ENCODE assay signal across 8 mouse cellular contexts in the genomic region with DNA sequence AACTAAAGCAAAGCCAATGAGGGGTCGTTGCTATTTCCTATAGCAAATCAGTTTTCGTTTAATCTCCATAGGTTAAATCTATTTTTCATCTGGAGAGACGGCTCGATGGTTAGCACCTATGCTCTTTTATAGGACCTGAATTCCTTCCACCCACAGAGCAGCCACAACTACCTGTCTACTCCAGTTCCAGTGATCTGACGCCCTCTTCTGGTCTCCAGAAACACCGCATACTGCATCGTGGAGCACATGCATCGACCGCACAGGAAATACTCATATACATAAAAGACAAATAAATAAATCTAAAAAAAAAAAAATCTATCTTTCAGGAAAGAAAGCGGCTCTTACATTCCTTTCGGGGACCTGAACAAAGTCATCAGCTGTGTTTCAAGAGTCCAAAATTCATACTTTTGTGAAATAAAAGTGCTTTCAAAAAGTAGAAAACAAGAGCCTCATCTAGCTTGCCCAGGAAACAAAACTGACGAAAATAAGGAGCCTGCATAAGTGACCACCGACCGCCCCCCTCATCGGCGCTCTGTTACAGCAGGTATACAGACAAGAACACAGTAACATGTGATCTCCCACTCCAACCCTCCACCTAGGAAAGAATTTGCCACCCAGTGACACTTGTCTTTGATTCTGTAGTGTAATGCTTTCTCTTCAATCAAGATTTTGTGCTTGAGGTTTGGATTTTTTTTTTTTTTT. TPM values are rescaled to one million over a fixed set of nuclear protein-coding genes. Genes with fewer than 3 reads are reported as not detected.
A peak's percentile ranks its signal among the peaks of the same experiment; 100 is the strongest.
DNase-seq lines count a peak whose midpoint lies in the region; ATAC-seq lines count a peak whose summit lies in the region.

No protein-coding gene starts in this region.

- H3K4me3 ChIP-seq in embryonic facial prominence, embryonic 15.5 days (replicated peaks), result peak overlapping the region; percentile 91
- H3K4me3 ChIP-seq in hindbrain, embryonic 14.5 days (replicated peaks; ENCODE audit: low read length), result peak overlapping the region; percentile 97

- intact Hi-C loops in gastrocnemius, postnatal 36 days (cut with DNase I), result loop anchor here (5.0 kb wide), 1 partner anchor 106 kb away; the partner anchor contains the start of gene Rpl7l1
- intact Hi-C loops in left cerebral cortex, postnatal 14 days (cut with DNase I), result loop anchor here (2.0 kb wide), 1 partner anchor 106 kb away; the partner anchor contains the start of gene Rpl7l1

- peak overlapping the region; percentile 69; the same call in 1 of the 2 replicates for H3K9ac ChIP-seq in embryonic facial prominence, embryonic 15.5 days
- peak overlapping the region; percentile 83 for H3K9ac ChIP-seq in hindbrain, embryonic 14.5 days

- 32% methylated on average over 16 of the region's 16 CpGs for WGBS in embryonic facial prominence, embryonic 15.5 days
- 34% methylated on average over 16 of the region's 16 CpGs for WGBS in hindbrain, embryonic 14.5 days

- DNase-seq in gastrocnemius, adult 18-20 months (ENCODE audit: low spot score), result peak; percentile 64
- no peak for DNase-seq in gastrocnemius, postnatal 36 days
- peak; percentile 60 for DNase-seq in adrenal gland, postnatal 10 days
- DNase-seq in hindbrain, embryonic 14.5 days (ENCODE audit: low spot score), result peak; percentile 52
- peak; percentile 58 to 65 for DNase-seq in left cerebral cortex, postnatal 14 days (ENCODE audit: low spot score in 2 of 2)
- peak; percentile 53 for DNase-seq in testis, postnatal 10 days (ENCODE audit: low spot score)

- no peaks in the 10 kb centered on the region for H3K27me3 ChIP-seq in embryonic facial prominence, embryonic 15.5 days
- no peaks in the 10 kb centered on the region for H3K27me3 ChIP-seq in hindbrain, embryonic 14.5 days (ENCODE audit: control insufficient read depth, insufficient read depth, low read length)

- ATAC-seq in embryonic facial prominence, embryonic 15.5 days (ENCODE audit: insufficient number of reproducible peaks, low FRiP score, low TSS enrichment, low read depth), result no peak
- no peak for ATAC-seq in hindbrain, embryonic 14.5 days (ENCODE audit: low FRiP score)
- ATAC-seq in megakaryocyte progenitor cell, adult 5-6 weeks (replicated peaks; ENCODE audit: poor library complexity), result 0 out of 2 replicates have a peak, but pooled peaks have one; percentile 19

- H3K4me1 ChIP-seq in embryonic facial prominence, embryonic 15.5 days, result peaks cover 40% of the 10 kb centered on the region
- peaks cover 32% of the 10 kb centered on the region for H3K4me1 ChIP-seq in hindbrain, embryonic 14.5 days (replicated peaks; ENCODE audit: control insufficient read depth, insufficient read depth, low read length)

- H3K36me3 ChIP-seq in embryonic facial prominence, embryonic 15.5 days, result no peaks in the 10 kb centered on the region; the same call in 1 of the 2 replicates
- H3K36me3 ChIP-seq in hindbrain, embryonic 14.5 days (replicated peaks; ENCODE audit: control insufficient read depth, insufficient read depth), result no peaks in the 10 kb centered on the region; the same call in 1 of the 2 replicates

- H3K9me3 ChIP-seq in embryonic facial prominence, embryonic 15.5 days (replicated peaks), result no peaks in the 10 kb centered on the region
- no peaks in the 10 kb centered on the region for H3K9me3 ChIP-seq in hindbrain, embryonic 14.5 days (ENCODE audit: control insufficient read depth, low read length)

- peak overlapping the region; percentile 99 for H3K27ac ChIP-seq in embryonic facial prominence, embryonic 15.5 days (replicated peaks)
- H3K27ac ChIP-seq in hindbrain, embryonic 14.5 days, result peak overlapping the region; percentile 98

- peak overlapping the region; percentile 88 for H3K4me2 ChIP-seq in embryonic facial prominence, embryonic 15.5 days (replicated peaks)
- H3K4me2 ChIP-seq in hindbrain, embryonic 14.5 days (replicated peaks), result peak overlapping the region; percentile 76

RNA-seq across cellular contexts. Expression of gene Tbcc, which starts 1.8 kb away (rescaled TPM):
- total RNA-seq in gastrocnemius, adult 18-20 months (2021), result 1 to 10 TPM; 7.1 to 7.4 TPM
- 1 to 10 TPM; 7.4 to 8.5 TPM for total RNA-seq in gastrocnemius, postnatal 36 days (2021)
- 10 to 100 TPM; 21.6 to 23.3 TPM for total RNA-seq in adrenal gland, postnatal 10 days (2021)
- polyA plus RNA-seq in embryonic facial prominence, embryonic 15.5 days (2015; fragmentation: Nextera tagmentation; extraction: Ambion mirVana), result 59.7 and 62.7 TPM in 2 replicates
- polyA plus RNA-seq in hindbrain, embryonic 14.5 days (2014; fragmentation: Nextera tagmentation; extraction: Ambion mirVana), result 54.7 and 61.6 TPM in 2 replicates
- total RNA-seq in left cerebral cortex, postnatal 14 days (2021), result 10 to 100 TPM; 33.1 to 39.8 TPM
- 11.3 and 12.5 TPM in 2 replicates for total RNA-seq in megakaryocyte progenitor cell, adult 5-6 weeks (2015)
- total RNA-seq in megakaryocyte progenitor cell, adult 5-6 weeks (2017), result 12.5 and 12.8 TPM in 2 replicates

RNA-seq across cellular contexts. Expression of gene Prph2, which starts 21.6 kb away (rescaled TPM):
- total RNA-seq in gastrocnemius, adult 18-20 months (2021), result not detected
- total RNA-seq in gastrocnemius, postnatal 36 days (2021), result not detected
- total RNA-seq in adrenal gland, postnatal 10 days (2021), result not detected
- polyA plus RNA-seq in embryonic facial prominence, embryonic 15.5 days (2015; fragmentation: Nextera tagmentation; extraction: Ambion mirVana), result not detected in 2 replicates
- not detected in 2 replicates for polyA plus RNA-seq in hindbrain, embryonic 14.5 days (2014; fragmentation: Nextera tagmentation; extraction: Ambion mirVana)
- not detected for total RNA-seq in left cerebral cortex, postnatal 14 days (2021)
- total RNA-seq in megakaryocyte progenitor cell, adult 5-6 weeks (2015), result not detected in 2 replicates
- total RNA-seq in megakaryocyte progenitor cell, adult 5-6 weeks (2017), result not detected in 2 replicates

RNA-seq across cellular contexts. Expression of gene Bicral, which starts 30.4 kb away (rescaled TPM):
- total RNA-seq in gastrocnemius, adult 18-20 months (2021), result 10 to 100 TPM in 1 of 2 experiments, 1 to 10 TPM in 1; 9.3 to 13.7 TPM
- 10 to 100 TPM in 1 of 2 experiments, 1 to 10 TPM in 1; 8.2 to 12.1 TPM for total RNA-seq in gastrocnemius, postnatal 36 days (2021)
- 10 to 100 TPM; 15.2 to 19.0 TPM for total RNA-seq in adrenal gland, postnatal 10 days (2021)
- 4.5 and 5.3 TPM in 2 replicates for polyA plus RNA-seq in embryonic facial prominence, embryonic 15.5 days (2015; fragmentation: Nextera tagmentation; extraction: Ambion mirVana)
- polyA plus RNA-seq in hindbrain, embryonic 14.5 days (2014; fragmentation: Nextera tagmentation; extraction: Ambion mirVana), result 9.8 and 11.7 TPM in 2 replicates
- total RNA-seq in left cerebral cortex, postnatal 14 days (2021), result 10 to 100 TPM; 39.9 to 42.7 TPM
- total RNA-seq in megakaryocyte progenitor cell, adult 5-6 weeks (2015), result 20.9 and 26.1 TPM in 2 replicates
- total RNA-seq in megakaryocyte progenitor cell, adult 5-6 weeks (2017), result 16.2 and 20.3 TPM in 2 replicates

Comparison
In these comparisons a context has a peak if more than half of its experiments do, and no peak if none do; other contexts are left out.
1. DNase-seq: peak in gastrocnemius, adult 18-20 months (single experiment), adrenal gland, postnatal 10 days (single experiment), hindbrain, embryonic 14.5 days (single experiment), left cerebral cortex, postnatal 14 days (2 of 2) and testis, postnatal 10 days (single experiment); none in gastrocnemius, postnatal 36 days (0 of 2).